Mouse (Mus musculus) urinary bladder, postnatal 36 days (tissue): ENCODE data around the gene Olfr104-ps.

Source experiments
- DNase-seq, 2 experiments: peaks; one replicate each; pipeline ENCODE4 v3.0.0; 2022; ENCODE audit warnings: low spot score in 2 of 2, mixed read lengths in 1 of 2

The Olfr104-ps gene

DNA sequence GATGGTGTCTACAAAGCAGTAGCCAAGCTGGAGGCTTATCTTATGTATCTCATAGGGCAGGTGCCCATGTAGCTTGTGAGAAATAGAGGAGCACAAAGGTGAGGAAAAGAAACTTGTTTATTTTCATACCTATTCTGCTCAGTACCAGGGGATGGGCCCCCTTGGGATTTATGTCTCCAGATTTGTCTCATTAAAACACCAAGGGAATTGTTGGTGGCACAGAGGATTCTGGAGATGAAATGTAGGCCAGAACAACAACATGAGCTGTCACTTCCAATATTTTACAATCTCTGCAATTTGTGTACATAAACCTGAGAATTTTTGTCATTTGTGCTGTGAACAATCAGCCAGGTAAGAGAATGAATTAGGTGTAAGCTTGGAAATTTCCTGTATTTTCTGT, at the start of gene Olfr104-ps:
TSS of gene Olfr104-ps (plus strand) at position 301 of the 400 bp plus-strand sequence.
- DNase-seq = no peak

DNA sequence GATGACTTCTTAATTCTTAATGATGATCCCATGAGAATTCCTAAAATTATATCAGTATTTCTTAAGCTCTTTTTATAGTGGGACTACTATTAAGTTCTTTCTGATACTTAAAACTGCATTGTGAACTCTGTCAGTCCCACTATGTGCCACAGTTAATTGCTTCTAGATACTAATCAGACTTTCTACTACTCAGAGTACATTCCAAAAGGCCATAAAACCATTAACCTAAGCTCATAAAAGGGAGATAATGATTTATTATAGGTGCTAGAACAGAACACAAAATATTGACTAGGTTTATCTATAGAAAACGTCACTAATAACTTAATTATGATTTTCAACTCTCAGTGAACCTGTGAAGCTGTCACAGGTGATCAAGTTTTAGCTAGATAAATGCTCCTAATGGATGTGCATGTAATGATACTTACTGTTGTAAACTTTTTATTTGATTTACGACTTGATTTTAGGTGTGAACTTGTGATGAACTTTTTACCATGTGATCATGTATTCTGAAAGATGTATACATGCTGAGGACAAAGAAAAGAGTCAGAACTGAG, 49.2 kb upstream of the Olfr104-ps start:
- no peak for DNase-seq

GRCm38 (mm10) chr17:37316954-37317353, 42.4 kb upstream of the Olfr104-ps start, which contains the start of gene Olfr102:
Olfr102 (minus strand) TSS chr17:37317054.
- no peak for DNase-seq

DNA sequence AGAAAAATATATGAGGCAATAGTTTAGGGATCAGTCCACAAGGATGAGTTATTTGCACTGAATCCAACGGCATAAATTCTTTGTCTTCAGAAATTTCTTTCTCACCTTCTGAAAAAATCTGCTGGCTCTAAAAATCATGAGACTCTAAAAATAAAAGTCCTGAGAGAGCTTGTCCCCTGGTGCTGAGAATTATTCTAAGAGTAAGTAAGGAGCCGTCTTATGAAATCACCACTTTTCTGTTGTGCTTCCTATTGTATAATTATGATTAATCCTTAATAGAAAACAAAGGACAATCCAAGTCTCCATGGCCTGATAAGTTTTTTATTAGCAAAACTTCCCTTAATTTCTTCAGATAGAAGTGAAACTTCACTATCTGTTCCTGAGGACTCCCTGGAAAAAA, 19.8 kb upstream of the Olfr104-ps start, which contains the start of gene Olfr103:
TSS of gene Olfr103 (minus strand) at position 101 of the 400 bp plus-strand sequence.
- no peak for DNase-seq

GRCm38 (mm10) chr17:37378733-37379132, 19.4 kb downstream of the Olfr104-ps start, which contains the start of gene Olfr105-ps:
Olfr105-ps (plus strand) TSS chr17:37379033.
- DNase-seq = no peak

GRCm38 (mm10) chr17:37390093-37390492, 30.7 kb downstream of the Olfr104-ps start, which contains the start of gene Olfr106-ps:
Olfr106-ps (plus strand) TSS chr17:37390393.
- DNase-seq = no peak

- no peak for DNase-seq
Observed at GRCm38 (mm10) chr17:37398926-37399325, 39.5 kb downstream of the Olfr104-ps start, which contains the start of gene Olfr107. Olfr107 (plus strand) TSS chr17:37399226.

DNA sequence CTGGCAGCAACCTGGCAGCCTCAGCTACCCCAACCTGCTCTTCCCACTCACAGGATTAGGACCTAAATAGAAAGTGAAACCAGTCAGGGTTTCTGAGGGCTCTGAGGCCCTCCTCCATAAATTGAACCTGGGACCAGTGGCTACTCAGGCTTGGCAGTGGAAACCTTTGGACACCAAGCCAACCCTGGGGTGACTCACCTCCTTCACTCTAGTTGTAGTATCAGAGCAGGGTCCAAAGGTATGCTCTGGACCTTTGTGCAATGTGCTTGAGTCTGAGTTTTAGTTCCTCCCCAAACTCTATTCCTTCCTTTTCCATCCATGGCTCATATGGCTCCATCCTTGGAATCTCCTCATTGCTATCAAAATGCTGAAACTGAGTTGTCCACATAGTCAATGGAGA, 54.0 kb downstream of the Olfr104-ps start:
- DNase-seq = no peak
